Mouse (Mus musculus): ENCODE results near the gene Apol7e. TPM values are rescaled to one million over a fixed set of nuclear protein-coding genes. Genes with fewer than 3 reads are reported as not detected.
"Not testable (repeated sequence)": the region's sequence is repeated elsewhere in the genome, so short reads cannot be mapped to it uniquely, and the experiment has no call there.

The Apol7e gene
- polyA plus RNA-seq, 1 experiment: not detected

DNA sequence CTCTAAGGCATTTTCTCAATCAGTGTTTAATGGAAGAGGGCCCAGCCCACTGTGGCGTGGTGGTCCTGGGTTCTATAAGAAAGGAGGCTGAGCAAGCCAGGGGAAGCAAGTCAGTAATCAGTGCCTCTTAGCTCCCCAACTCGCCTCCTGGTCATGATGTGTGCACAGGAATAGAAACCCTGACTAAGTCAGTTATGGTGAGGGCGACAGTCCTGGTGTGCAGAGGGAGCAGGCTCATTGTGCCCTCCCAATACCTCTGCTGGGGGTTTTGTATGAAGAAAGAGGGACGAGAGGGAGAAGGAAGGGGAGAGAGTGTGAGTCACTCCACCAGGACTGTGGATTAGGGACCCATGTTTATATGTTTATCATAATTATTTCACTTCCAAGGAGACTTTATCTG, 35.2 kb downstream of the Apol7e start:
- H3ac ChIP-seq (ENCODE audit: control insufficient read depth, insufficient read length); H3K36me3 ChIP-seq (ENCODE audit: control insufficient read depth, insufficient read depth); H3K27me3 ChIP-seq (ENCODE audit: control insufficient read depth, insufficient read depth, insufficient read length); H3K79me2 ChIP-seq (ENCODE audit: control insufficient read depth, insufficient read depth); H3K4me3 ChIP-seq: not testable (repeated sequence)
- peak overlapping the region; percentile 88 for H3K4me2 ChIP-seq (ENCODE audit: low read depth)

DNA sequence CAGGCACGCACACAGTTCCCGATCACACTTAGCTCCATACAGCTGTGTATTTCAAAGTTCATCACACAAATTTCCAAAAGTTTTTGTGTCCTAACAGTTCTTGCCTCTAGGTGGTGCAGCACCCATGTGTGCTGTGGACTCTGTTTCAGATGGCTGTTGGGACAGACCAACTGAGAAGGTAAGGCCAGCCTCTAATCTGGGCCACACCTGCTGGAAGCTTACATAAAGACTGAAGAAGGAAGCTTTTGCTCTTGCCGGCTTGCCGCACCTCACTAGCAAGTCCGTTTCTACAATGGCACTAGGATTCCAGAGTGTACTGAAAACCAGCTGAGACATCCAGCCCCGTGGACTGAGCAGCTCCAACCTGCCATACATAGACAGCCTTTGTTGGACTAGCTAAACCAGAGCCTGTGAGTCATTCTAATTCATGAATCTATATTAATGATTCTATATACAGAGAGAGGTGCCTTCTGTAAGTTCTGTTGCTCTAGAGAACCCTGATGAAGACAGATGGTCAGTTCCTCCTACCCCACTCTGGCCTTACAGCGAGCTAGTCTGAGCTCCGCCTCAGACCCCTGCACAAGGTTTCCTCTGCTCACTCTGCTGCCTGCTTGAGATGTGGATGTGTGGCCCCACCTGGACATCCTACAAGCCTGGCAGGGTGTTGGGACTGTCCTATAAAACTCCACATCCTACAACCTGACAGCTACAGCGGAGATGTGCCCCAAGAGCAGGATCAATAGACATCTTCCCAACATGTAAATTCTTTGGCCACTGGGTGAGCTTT, 42.0 kb downstream of the Apol7e start:
- no peak overlapping the region for H3ac ChIP-seq (ENCODE audit: control insufficient read depth, insufficient read length)
- peak overlapping the region; percentile 50 for H3K4me2 ChIP-seq (ENCODE audit: low read depth)
- no peaks in the 10 kb centered on the region for H3K27me3 ChIP-seq (ENCODE audit: control insufficient read depth, insufficient read depth, insufficient read length)
- TF ChIP-seq POLR2AphosphoS2 (IDR thresholded peaks at IDR 0.05; ENCODE audit: insufficient read length, low read depth): no peak
- no peak for TF ChIP-seq MYOD1 (IDR thresholded peaks at IDR 0.05; ENCODE audit: control insufficient read depth in 1 of 3, insufficient read length in 2 of 3, low read depth in 2 of 3)
- TF ChIP-seq CEBPB (IDR thresholded peaks at IDR 0.05; ENCODE audit: insufficient read depth, poor library complexity, severe bottlenecking): no peak
- no peak for TF ChIP-seq REST (IDR thresholded peaks at IDR 0.05; ENCODE audit: insufficient read depth, insufficient read length)
- H3K4me3 ChIP-seq: no peak overlapping the region
- H3K36me3 ChIP-seq (ENCODE audit: control insufficient read depth, insufficient read depth): no peaks in the 10 kb centered on the region
- no peaks in the 10 kb centered on the region for H3K79me2 ChIP-seq (ENCODE audit: control insufficient read depth, insufficient read depth)

DNA sequence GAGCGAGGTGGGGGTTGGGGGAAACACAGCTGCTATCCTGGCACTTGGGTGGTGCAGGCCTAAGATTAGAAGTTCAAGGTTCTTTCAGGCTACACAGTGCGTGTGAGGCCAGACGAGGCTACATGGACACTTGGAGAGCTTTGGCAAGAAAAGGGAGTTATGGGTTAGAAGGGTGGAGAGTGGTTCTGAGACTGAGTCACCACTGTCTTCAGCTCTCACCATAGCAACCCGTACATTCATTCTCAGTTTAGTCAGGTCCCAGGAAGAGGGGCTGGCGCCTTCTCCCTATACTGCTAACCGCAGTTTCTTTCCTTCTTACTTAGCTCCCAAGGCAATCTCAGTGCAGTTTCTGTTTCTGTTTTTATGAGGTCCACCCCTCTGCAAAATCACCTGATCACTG, 42.9 kb downstream of the Apol7e start:
- peak overlapping the region; percentile 50 for H3K4me2 ChIP-seq (ENCODE audit: low read depth)
- not testable (repeated sequence) for H3K4me3 ChIP-seq; H3K79me2 ChIP-seq (ENCODE audit: control insufficient read depth, insufficient read depth); H3K27me3 ChIP-seq (ENCODE audit: control insufficient read depth, insufficient read depth, insufficient read length); H3K36me3 ChIP-seq (ENCODE audit: control insufficient read depth, insufficient read depth); H3ac ChIP-seq (ENCODE audit: control insufficient read depth, insufficient read length)
- TF ChIP-seq MYOD1 (IDR thresholded peaks at IDR 0.05; ENCODE audit: control insufficient read depth in 1 of 3, insufficient read length in 2 of 3, low read depth in 2 of 3): peak in 1 of 3 experiments; percentile 14
- peak in 1 of 3 experiments; percentile 27 for TF ChIP-seq MYOG (IDR thresholded peaks at IDR 0.05; ENCODE audit: control insufficient read depth in 1 of 3, insufficient read depth in 1 of 3, insufficient read length in 2 of 3, low read depth in 2 of 3)

DNA sequence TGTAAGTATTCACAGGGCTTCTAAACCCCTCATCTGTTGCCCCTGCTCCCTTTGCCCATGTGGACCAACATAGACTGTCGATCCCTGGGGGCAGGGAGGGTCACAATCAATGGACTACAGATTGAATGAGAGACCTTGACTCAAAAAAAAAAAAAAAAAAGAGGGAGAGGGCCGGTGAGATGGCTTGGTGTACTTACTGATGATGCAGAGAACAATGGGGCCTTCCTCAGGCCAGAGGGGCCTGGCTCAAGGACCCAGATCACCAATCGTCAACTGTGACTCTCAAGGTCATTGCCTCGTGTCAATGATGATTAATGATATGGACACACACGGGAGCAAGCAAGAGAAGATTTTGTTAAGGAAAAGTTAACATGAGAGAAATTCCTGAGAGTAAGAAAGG, 46.0 kb downstream of the Apol7e start:
- TF ChIP-seq POLR2AphosphoS2 (IDR thresholded peaks at IDR 0.05; ENCODE audit: insufficient read length, low read depth): no peak
- TF ChIP-seq USF1 (IDR thresholded peaks at IDR 0.05; ENCODE audit: low read depth): no peak
- no peak for TF ChIP-seq CEBPB (IDR thresholded peaks at IDR 0.05; ENCODE audit: insufficient read depth, poor library complexity, severe bottlenecking)
- TF ChIP-seq TCF3 (IDR thresholded peaks at IDR 0.05; ENCODE audit: insufficient read length, low read depth): no peak
- no peak for TF ChIP-seq REST (IDR thresholded peaks at IDR 0.05; ENCODE audit: insufficient read depth, insufficient read length)
- no peak for TF ChIP-seq TCF12 (IDR thresholded peaks at IDR 0.05; ENCODE audit: insufficient read depth, poor library complexity, severe bottlenecking)
- TF ChIP-seq E2F4 (IDR thresholded peaks at IDR 0.05; ENCODE audit: insufficient read depth): no peak
- no peak for TF ChIP-seq MAX (IDR thresholded peaks at IDR 0.05; ENCODE audit: low read depth)
- TF ChIP-seq MYOG (IDR thresholded peaks at IDR 0.05; ENCODE audit: control insufficient read depth in 1 of 3, insufficient read depth in 1 of 3, insufficient read length in 2 of 3, low read depth in 2 of 3): no peak
- TF ChIP-seq SRF (IDR thresholded peaks at IDR 0.05; ENCODE audit: control insufficient read depth, insufficient read length, low read depth): no peak
- no peak for TF ChIP-seq MYOD1 (IDR thresholded peaks at IDR 0.05; ENCODE audit: control insufficient read depth in 1 of 3, insufficient read length in 2 of 3, low read depth in 2 of 3)
- TF ChIP-seq POLR2A (IDR thresholded peaks at IDR 0.05; ENCODE audit: insufficient read length, low read depth): no peak
- Histone ChIP-seq H3K36me3 (ENCODE audit: control insufficient read depth, insufficient read depth) (no peaks in the 10 kb centered on the region), H3K27me3 (ENCODE audit: control insufficient read depth, insufficient read depth, insufficient read length) (no peaks in the 10 kb centered on the region), H3K4me2 (ENCODE audit: low read depth) (no peak overlapping the region), H3ac (ENCODE audit: control insufficient read depth, insufficient read length) (no peak overlapping the region), H3K79me2 (ENCODE audit: control insufficient read depth, insufficient read depth) (no peaks in the 10 kb centered on the region), H3K4me3 (no peak overlapping the region)

DNA sequence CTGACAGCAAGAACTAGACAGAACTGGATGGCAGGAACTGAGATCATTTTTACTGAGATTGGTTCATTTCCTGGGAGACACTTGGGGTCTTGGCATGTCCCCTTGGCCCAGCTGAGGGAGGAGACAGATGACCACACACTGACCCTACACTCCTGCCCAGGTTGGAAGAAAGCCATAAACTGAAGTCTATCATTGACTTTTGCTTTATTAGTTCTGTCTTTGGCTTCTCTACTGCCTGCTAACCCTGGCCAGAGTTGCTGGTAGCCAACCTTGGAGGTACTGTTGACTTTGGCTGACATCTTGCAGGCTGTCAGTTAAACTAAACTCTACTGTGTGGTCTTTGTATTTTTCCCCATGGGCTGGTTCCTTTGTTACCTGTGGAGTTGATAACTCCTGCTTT, 46.4 kb downstream of the Apol7e start:
- Histone ChIP-seq H3ac (ENCODE audit: control insufficient read depth, insufficient read length) (no peak overlapping the region), H3K4me3 (no peak overlapping the region), H3K36me3 (ENCODE audit: control insufficient read depth, insufficient read depth) (no peaks in the 10 kb centered on the region), H3K27me3 (ENCODE audit: control insufficient read depth, insufficient read depth, insufficient read length) (no peaks in the 10 kb centered on the region), H3K79me2 (ENCODE audit: control insufficient read depth, insufficient read depth) (no peaks in the 10 kb centered on the region), H3K4me2 (ENCODE audit: low read depth) (no peak overlapping the region)
- no peak for TF ChIP-seq POLR2AphosphoS2 (IDR thresholded peaks at IDR 0.05; ENCODE audit: insufficient read length, low read depth)
- no peak for TF ChIP-seq TCF3 (IDR thresholded peaks at IDR 0.05; ENCODE audit: insufficient read length, low read depth)
- no peak for TF ChIP-seq MYOD1 (IDR thresholded peaks at IDR 0.05; ENCODE audit: control insufficient read depth in 1 of 3, insufficient read length in 2 of 3, low read depth in 2 of 3)
- no peak for TF ChIP-seq TCF12 (IDR thresholded peaks at IDR 0.05; ENCODE audit: insufficient read depth, poor library complexity, severe bottlenecking)
- no peak for TF ChIP-seq E2F4 (IDR thresholded peaks at IDR 0.05; ENCODE audit: insufficient read depth)

DNA sequence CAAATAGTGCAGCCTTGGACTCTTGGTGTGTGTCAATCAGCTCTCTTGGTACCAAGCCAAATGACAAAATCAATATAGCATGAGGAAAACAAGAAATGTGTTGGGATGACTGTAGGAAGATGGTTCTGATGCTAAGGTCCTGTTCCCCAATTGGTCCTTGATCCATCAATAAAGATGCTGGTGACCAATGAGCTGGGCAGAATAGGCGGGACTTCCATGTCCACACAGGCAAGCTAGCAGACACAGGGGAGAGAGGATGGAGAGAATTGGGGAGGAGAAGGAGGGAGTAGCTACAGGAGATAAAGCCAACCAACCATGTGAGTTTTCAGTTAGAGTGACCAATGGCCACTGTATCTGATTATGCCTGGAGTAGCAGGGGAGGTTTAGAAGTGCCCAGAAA, 47.7 kb downstream of the Apol7e start:
- no peaks in the 10 kb centered on the region for H3K79me2 ChIP-seq (ENCODE audit: control insufficient read depth, insufficient read depth)
- H3K27me3 ChIP-seq (ENCODE audit: control insufficient read depth, insufficient read depth, insufficient read length): no peaks in the 10 kb centered on the region
- no peaks in the 10 kb centered on the region for H3K36me3 ChIP-seq (ENCODE audit: control insufficient read depth, insufficient read depth)
- no peak overlapping the region for H3ac ChIP-seq (ENCODE audit: control insufficient read depth, insufficient read length)
- H3K4me3 ChIP-seq: no peak overlapping the region
- TF ChIP-seq MAX (IDR thresholded peaks at IDR 0.05; ENCODE audit: low read depth) (no peak), REST (IDR thresholded peaks at IDR 0.05; ENCODE audit: insufficient read depth, insufficient read length) (no peak), SRF (IDR thresholded peaks at IDR 0.05; ENCODE audit: control insufficient read depth, insufficient read length, low read depth) (no peak), POLR2A (IDR thresholded peaks at IDR 0.05; ENCODE audit: insufficient read length, low read depth) (no peak), TCF12 (IDR thresholded peaks at IDR 0.05; ENCODE audit: insufficient read depth, poor library complexity, severe bottlenecking) (no peak), TCF3 (IDR thresholded peaks at IDR 0.05; ENCODE audit: insufficient read length, low read depth) (no peak), E2F4 (IDR thresholded peaks at IDR 0.05; ENCODE audit: insufficient read depth) (no peak), CEBPB (IDR thresholded peaks at IDR 0.05; ENCODE audit: insufficient read depth, poor library complexity, severe bottlenecking) (no peak), POLR2AphosphoS2 (IDR thresholded peaks at IDR 0.05; ENCODE audit: insufficient read length, low read depth) (no peak), MYOG (IDR thresholded peaks at IDR 0.05; ENCODE audit: control insufficient read depth in 1 of 3, insufficient read depth in 1 of 3, insufficient read length in 2 of 3, low read depth in 2 of 3) (no peak), USF1 (IDR thresholded peaks at IDR 0.05; ENCODE audit: low read depth) (no peak), MYOD1 (IDR thresholded peaks at IDR 0.05; ENCODE audit: control insufficient read depth in 1 of 3, insufficient read length in 2 of 3, low read depth in 2 of 3) (no peak)
- no peak overlapping the region for H3K4me2 ChIP-seq (ENCODE audit: low read depth)

All from myocyte (in vitro differentiated cells).